Mouse (Mus musculus) cerebellum, adult 2 months (tissue): ENCODE data around the gene Git2. TPM values are rescaled to one million over a fixed set of nuclear protein-coding genes. Genes with fewer than 3 reads are reported as not detected.

Experiments
- DNase-seq, 2 experiments: peaks; one replicate each; pipeline ENCODE4 v3.0.0; 2021
- H3K27ac ChIP-seq: fragments of 200-500 bp; 2 replicates; pipeline ENCODE4 v1.5.1; 2012; ENCODE audit warnings: low read length, control low read depth, inconsistent platforms; ENCODE audit not compliant: insufficient read depth
- H3K27me3 ChIP-seq: fragments of 200-500 bp; 2 replicates; pipeline ENCODE4 v1.6.1; 2012; ENCODE audit warnings: inconsistent platforms, mild to moderate bottlenecking, low read length, moderate library complexity; ENCODE audit not compliant: control insufficient read depth, insufficient read depth
- H3K4me1 ChIP-seq: fragments of 200-500 bp; 2 replicates; pipeline ENCODE4 v1.6.1; 2011; ENCODE audit warnings: low read length; ENCODE audit not compliant: control insufficient read depth, insufficient read depth
- H3K4me3 ChIP-seq: fragments of 200-500 bp; replicated peaks from 2 replicates; pipeline ENCODE3; 2011; ENCODE audit warnings: mild to moderate bottlenecking, low read depth, low read length, control low read depth; ENCODE audit not compliant: insufficient read depth
- CTCF ChIP-seq: fragments of 200-500 bp; IDR thresholded peaks from 2 replicates; pipeline ENCODE4 v1.5.1; 2011; ENCODE audit warnings: low read depth, mild to moderate bottlenecking, control low read depth, low read length, moderate library complexity, borderline replicate concordance; ENCODE audit not compliant: insufficient read depth
- POLR2A ChIP-seq: fragments of 200-500 bp; IDR thresholded peaks from 2 replicates; pipeline ENCODE4 v1.6.1; 2011; ENCODE audit warnings: low read length, control low read depth, borderline replicate concordance; ENCODE audit not compliant: insufficient read depth
- WGBS: fragments of 180-500 bp; shearing (Covaris S2); methylation state at CpG from one replicate; pipeline ENCODE4 v1.1.7; 2018; 5-methylcytosine and 5-hydroxymethylcytosine counted together
- polyA plus RNA-seq: library from polyadenylated mRNA; depleted of rRNA; stranded (reverse); fragments of >200 nt; gene quantifications from 2 replicates; pipeline ENCODE4 v1.2.3, GENCODE M21; 2012

The Git2 gene
- polyA plus RNA-seq, 1 experiment: 96.5 TPM

GRCm38 (mm10) chr5:114779956-114780489 is 4.7 kb upstream of the Git2 start:
- 0 out of 2 replicates have a peak overlapping the region, but pooled peaks have one; percentile 1 for H3K27ac ChIP-seq
- no peaks in the 10 kb centered on the region for H3K27me3 ChIP-seq
- TF ChIP-seq POLR2A (no peak), CTCF (no peak)
- no peak overlapping the region for H3K4me3 ChIP-seq
- DNase-seq: no peak
- H3K4me1 ChIP-seq: peaks cover 41% of the 10 kb centered on the region
- WGBS: 29% methylated on average over 7 of the region's 7 CpGs

- Histone ChIP-seq H3K4me1 (peaks cover 22% of the 10 kb centered on the region), H3K27ac (no peak overlapping the region), H3K4me3 (peak overlapping the region; percentile 97), H3K27me3 (no peaks in the 10 kb centered on the region)
- WGBS: 48% methylated on average over 7 of the region's 7 CpGs
- DNase-seq: no peak
- no peak for TF ChIP-seq CTCF
- TF ChIP-seq POLR2A: no peak
These were observed 857 bp upstream of the Git2 start for GRCm38 (mm10) chr5:114776174-114776573.

- DNase-seq: peak; percentile 94 to 95
- TF ChIP-seq POLR2A: peak; percentile 65
- no peak for TF ChIP-seq CTCF
- Histone ChIP-seq H3K4me3 (peak within 1 kb of the TSS; percentile 97), H3K4me1 (peaks cover 16% of the 10 kb centered on the region), H3K27me3 (no peaks in the 10 kb centered on the region), H3K27ac (peak within 1 kb of the TSS; percentile 100)
- under 1% methylated on average over 68 of the region's 73 CpGs for WGBS
These were observed 790 bp downstream of the Git2 start, which contains the start of gene Ankrd13a for GRCm38 (mm10) chr5:114774403-114775051. Gene Ankrd13a (plus strand): TSS chr5:114774677.

- TF ChIP-seq CTCF (no peak), POLR2A (no peak)
- Histone ChIP-seq H3K27me3 (no peaks in the 10 kb centered on the region), H3K4me1 (peaks cover 14% of the 10 kb centered on the region), H3K27ac (peak overlapping the region; percentile 77), H3K4me3 (peak overlapping the region; percentile 97)
- peak in 1 of 2 experiments; percentile 38 for DNase-seq
- WGBS: under 1% methylated on average over 11 of the region's 11 CpGs
These were observed 1.5 kb downstream of the Git2 start for GRCm38 (mm10) chr5:114773780-114774179.

GRCm38 (mm10) chr5:114773211-114773710 is 2.1 kb downstream of the Git2 start:
- Histone ChIP-seq H3K4me3 (peak overlapping the region; percentile 97), H3K4me1 (peaks cover 12% of the 10 kb centered on the region), H3K27ac (peak overlapping the region; percentile 77), H3K27me3 (no peaks in the 10 kb centered on the region)
- WGBS: under 1% methylated on average over 50 of the region's 52 CpGs
- no peak for TF ChIP-seq CTCF
- peak; percentile 60 for TF ChIP-seq POLR2A
- peak; percentile 96 to 97 for DNase-seq

- Histone ChIP-seq H3K4me3 (peak overlapping the region; percentile 97), H3K27ac (peak overlapping the region; percentile 67), H3K4me1 (peaks cover 10% of the 10 kb centered on the region), H3K27me3 (no peaks in the 10 kb centered on the region)
- TF ChIP-seq CTCF: no peak
- no peak for TF ChIP-seq POLR2A
- DNase-seq: peak; percentile 62 to 69
- WGBS: under 1% methylated on average over 48 of the region's 57 CpGs
These were observed 2.7 kb downstream of the Git2 start for GRCm38 (mm10) chr5:114772456-114773203.

- 41% methylated on average over 8 of the region's 8 CpGs for WGBS
- Histone ChIP-seq H3K27me3 (no peaks in the 10 kb centered on the region), H3K4me3 (peak overlapping the region; percentile 97), H3K4me1 (peaks cover 18% of the 10 kb centered on the region), H3K27ac (no peak overlapping the region)
- TF ChIP-seq CTCF: no peak
- TF ChIP-seq POLR2A: no peak
- DNase-seq: no peak
These were observed 3.5 kb downstream of the Git2 start for GRCm38 (mm10) chr5:114771796-114772195.
